Mouse (Mus musculus): ENCODE measurements around the gene Cacng8.
"Not testable (repeated sequence)": the region's sequence is repeated elsewhere in the genome, so short reads cannot be mapped to it uniquely, and the experiment has no call there.

Gene Cacng8

GRCm38 (mm10) chr7:3388885-3389284 lies 1.6 kb upstream of the Cacng8 start:
- no peak for DNase-seq

DNA sequence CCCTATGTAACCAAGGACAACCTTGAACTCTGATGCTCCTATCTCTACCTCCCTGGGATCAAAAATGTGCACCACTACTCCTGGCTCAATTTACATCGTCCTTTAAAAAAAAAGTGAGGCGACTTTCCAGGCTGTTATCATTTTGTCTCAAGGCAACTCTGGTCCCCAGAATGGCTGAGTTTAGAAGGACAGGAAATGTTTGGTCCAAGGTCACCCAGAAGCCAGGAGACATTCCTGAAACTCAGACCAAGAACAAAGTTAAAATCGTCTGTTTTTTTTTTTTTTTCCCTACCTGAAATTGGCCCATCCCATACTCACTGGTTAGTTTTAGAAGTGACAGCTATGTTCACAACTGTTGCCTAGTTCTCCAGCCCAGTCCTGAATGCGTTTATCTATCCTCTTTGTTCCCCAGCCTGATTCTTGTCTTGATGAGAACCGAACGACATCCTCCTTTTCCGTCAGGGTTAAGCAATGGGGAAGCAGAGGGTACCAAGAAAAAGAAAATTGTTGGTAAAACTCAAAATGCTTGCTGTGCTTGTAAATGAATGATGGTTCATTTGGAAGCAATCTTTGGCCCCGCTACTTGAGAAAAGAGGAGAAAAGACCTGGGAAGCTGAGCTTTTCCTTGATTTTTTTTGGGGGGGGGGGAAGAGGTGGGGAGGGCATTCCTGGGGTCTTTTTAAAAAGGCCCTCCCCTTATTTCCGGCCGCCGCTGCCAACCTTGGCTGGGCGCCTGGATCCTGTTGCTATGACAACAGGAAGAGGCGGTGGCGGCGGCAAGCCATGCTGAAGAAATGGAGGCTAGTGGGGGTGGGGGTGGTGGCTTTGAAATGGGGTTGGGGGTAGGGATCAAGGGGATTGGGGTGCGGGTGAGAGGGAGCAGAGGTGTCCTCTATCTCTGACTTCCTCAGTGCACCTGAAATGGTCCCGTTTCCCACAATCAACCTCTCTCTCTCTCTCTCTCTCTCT lies 755 bp upstream of the Cacng8 start:
- peak; percentile 22 to 46 for DNase-seq

GRCm38 (mm10) chr7:3391081-3391451 lies 583 bp downstream of the Cacng8 start:
- no peak for DNase-seq

DNA sequence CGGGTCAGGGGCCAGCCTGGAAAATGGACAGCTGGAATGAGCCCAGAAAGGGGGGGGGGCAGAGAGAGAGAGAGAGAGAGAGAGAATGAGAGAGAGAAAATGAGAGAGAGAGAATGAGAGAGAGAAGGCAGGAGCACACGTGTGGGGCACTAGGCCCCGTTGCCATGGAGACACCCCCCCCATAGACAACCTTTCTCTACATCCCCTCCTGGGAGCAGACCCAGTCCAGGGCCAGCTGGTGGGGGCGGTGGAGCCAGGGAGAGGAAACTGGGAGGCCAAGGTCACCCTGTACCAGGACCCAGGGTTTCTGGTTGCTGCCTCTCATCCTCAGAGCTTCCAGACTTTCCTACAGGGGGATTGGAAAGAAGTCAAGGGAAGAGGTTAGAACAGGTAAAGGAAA lies 1.3 kb downstream of the Cacng8 start:
- no peak for DNase-seq

DNA sequence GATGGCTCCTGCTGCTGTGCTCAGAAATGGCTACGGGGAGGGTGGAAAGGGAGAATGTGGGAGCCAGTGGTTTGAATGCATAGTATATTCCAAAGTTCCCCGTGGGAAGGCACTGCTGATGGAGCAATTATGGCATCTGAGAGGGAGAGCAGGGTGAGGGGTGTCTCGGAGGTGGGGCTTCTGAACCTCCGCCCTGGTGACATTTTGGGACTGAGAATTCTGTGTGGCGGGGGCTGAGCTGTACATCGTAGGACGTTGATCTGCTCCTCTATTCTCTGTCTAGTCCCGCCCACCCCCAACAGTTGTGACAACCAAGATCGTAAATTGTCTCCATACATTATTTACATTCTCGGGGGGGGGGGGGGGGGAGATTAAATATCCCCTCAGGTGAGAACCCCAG lies 6.9 kb downstream of the Cacng8 start:
- DNase-seq = no peak

DNA sequence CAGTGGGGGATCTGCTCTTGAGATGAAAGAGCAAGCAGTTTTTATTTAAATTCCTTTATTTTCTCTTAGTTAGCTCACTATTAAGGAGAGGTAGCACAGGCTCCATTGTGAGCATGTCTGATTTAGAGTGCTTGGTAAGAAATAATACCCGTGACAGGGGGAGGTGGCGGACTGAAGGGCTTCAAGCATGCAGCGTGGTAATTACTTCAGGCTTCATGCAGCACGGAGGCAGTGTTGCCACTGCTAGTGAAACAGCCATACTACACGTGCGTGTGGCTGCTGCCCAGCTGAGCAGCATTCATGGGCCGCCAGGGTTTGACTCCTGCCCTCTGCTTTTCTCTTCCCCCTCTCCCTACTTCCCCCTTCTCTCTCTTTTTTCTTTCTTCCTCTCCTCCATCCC lies 7.3 kb downstream of the Cacng8 start:
- DNase-seq = peak in 1 of 2 experiments; percentile 23

- not testable (repeated sequence) for DNase-seq
Observed at GRCm38 (mm10) chr7:3398363-3398762, 7.9 kb downstream of the Cacng8 start.

DNA sequence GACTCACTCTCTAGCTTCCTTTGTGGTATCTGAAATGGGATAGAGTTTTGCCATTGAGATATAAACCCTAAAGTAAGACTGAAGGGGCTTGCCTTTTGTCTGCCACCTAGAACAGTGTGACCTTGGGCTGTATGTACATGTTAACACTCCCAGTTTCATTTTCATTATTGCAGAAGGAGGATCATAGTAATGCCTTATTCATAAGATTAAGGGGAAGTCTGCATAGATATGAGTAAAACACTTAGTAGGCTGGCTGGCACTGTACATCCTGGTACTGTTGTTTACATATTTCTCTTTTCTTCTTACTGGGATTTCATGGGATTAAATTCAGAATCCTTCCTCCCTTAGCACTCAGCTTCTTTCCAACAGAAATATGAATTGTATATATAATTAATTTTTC lies 9.5 kb downstream of the Cacng8 start:
- DNase-seq = no peak

DNA sequence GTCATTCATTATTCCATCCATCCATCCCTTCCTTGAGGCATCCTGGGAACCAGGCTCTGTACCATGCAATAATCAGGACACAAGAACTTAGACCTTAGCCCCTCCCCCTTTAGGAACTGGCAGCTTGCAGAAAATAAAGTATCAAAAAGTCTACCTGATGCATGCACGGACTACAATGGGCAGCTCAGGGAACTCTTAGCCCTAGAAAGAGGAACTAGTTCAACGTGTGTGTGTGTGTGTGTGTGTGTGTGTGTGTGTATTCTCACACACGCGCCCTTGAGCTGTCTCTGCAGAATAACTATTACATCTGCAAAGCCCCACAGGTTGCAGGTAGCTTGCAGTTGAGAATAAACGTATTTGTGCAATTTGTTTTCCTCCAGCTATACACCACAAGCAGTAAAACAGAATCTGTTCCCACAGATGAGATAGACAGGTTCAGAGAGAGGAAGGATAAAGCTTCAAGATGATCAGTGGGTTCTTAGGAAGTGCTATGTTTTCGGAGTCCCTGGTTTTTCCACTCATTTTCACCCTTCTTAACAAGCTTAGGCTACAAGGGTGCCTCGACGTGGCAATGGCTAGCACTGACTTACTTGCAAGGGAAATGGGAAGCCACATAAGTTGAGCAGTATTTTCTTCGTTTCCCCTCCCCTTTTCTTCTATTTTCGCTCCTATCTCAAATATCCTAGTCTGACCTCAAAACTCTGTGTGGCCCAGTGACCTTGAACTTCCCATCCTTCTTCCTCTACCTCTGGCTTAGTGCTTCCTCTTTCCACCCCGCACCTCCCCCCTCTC lies 19.4 kb downstream of the Cacng8 start:
- DNase-seq = no peak

DNA sequence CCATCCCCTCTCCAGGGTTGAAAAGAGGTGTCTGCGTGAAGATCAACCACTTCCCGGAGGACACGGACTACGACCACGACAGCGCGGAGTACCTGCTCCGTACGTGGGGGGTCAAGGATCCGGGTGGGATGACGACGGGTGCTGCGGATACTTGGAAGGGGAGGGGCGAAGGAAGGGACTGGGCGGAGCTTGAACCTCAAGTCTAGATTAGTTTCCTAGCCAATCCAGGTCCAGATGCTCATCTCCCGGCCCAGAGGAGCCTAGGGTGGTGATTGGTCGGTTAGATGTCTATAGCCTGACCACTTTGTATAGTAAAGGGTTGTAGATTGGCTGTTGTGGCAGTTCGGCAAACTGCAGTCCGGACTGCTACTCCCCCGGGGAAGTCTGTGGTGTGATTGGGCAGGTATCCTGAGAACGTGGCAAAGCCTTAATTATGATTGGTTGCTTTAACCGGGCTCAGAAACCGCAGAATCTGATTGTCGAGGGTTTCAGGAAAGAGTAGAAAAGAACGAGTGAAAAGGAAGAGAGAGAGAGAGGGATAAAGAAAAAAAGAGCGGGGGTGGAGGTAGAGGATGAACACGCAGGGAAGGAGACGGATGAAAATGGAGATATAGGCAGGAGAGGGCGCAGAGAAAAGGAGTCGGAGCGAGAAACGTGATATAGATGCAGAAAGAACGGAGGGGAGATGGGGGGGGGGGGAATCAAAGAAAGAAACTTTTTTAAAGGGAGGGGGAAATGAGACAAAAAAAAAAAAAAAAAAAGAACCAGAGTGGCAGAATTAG lies 20.9 kb downstream of the Cacng8 start:
- DNase-seq = no peak

GRCm38 (mm10) chr7:3412036-3412435 lies 21.6 kb downstream of the Cacng8 start:
- peak; percentile 55 to 62 for DNase-seq

- no peak for DNase-seq
Observed at GRCm38 (mm10) chr7:3414888-3415287, 24.4 kb downstream of the Cacng8 start.

GRCm38 (mm10) chr7:3415378-3415777 lies 24.9 kb downstream of the Cacng8 start:
- DNase-seq = peak; percentile 60 to 72

DNA sequence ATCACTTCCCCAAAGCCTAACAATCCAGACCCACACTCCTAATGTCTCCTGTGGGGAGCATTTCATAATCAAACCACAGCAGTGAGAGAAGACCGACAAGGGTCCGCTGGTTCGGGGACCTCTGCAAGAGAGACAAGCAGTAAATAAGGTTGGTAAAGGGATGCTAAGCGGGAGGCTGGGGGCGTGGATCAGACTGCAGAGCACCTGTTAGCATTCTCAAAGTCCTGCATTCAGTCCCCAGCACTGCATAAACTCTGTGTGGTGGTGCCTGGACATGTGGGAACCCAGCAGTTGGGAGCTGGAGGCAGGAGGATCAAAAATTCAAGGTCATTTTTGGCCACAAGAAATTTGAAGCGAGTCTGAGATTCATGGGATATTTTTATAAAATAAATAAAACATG lies 29.5 kb downstream of the Cacng8 start:
- DNase-seq = peak; percentile 31 to 51

- DNase-seq = peak; percentile 65 to 83
Observed at GRCm38 (mm10) chr7:3420466-3420865, 30.0 kb downstream of the Cacng8 start.

DNA sequence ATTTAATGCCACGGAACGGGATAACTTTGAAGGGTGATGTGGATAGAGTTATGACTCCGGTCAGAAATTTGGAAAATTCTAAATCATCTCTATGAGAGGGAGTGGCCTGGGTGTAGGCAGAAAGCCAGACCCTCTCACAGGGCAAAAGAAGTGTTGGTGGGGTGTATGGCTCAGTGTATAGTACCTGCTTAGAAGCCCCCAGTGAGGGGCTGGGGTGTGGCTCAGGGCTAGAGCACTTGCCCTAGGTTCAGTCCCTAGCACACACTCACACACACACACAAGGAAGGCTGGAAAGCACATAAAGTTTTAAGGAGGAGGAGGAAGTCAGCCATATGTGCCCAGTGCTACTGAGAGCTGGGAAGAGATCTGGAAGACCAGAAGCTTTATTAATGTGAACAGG lies 30.8 kb downstream of the Cacng8 start:
- DNase-seq = no peak

DNA sequence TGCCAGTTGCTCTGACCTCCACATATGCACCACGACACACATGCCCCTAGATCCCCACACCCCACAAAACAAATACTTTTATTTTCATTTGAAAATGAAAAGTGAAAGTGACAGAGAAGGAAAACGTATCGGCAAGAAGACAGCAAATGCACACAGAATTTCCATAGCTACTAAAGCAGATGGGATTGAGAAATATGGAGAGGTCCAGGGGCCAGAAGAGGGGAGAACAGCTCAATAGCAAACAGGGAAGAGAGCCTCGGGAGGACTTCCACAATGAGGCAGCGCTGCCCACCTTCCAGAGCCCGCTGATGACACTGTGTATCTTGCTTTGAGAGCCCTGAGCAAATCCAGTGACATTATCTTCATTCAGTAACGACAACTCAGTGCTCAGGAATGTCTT lies 31.6 kb downstream of the Cacng8 start:
- no peak for DNase-seq

DNA sequence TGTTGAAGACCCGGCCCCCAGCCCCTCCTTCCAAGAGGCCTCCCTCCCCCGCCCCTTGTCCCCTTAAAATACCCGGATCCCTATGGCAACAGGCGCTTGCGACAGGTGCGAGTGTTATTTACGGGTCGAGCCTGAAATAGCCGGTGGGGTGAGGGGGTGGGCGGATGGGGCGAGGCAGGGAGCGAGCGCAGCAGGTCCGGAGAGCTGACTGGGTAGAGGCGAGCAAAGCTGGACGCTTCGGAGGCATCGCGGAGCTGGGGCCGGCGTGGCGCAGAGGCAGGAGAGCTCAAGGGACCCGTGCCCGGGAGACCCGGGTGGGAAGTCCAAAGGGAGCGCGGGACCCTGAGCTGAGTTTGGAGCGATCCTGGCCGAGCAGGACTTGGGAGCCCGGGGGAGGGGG lies 32.9 kb downstream of the Cacng8 start:
- DNase-seq = peak in 1 of 2 experiments; percentile 13

- no peak for DNase-seq
Observed at GRCm38 (mm10) chr7:3423895-3424294, 33.4 kb downstream of the Cacng8 start, which contains the start of gene Cacng6. Gene Cacng6 (plus strand): TSS chr7:3424195.

DNA sequence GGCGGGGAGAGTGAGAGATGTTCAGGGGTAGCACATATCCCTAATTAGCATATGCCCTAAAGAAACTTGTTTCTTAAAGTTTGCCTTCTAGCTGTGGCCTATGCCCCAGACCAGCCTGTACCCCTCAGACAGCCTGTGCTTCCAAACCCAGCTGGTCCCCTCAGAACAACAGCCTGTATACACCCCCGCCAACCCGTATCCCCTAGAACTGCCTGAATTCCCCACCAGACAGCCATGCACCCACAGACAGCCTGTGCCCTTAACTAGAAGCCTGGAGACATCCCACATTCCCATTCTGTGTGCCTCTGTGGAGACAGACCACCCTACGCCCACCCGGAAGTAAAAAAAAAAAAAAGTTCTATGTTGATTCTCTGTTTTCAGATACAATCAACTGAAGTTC lies 34.7 kb downstream of the Cacng8 start:
- DNase-seq = no peak

DNA sequence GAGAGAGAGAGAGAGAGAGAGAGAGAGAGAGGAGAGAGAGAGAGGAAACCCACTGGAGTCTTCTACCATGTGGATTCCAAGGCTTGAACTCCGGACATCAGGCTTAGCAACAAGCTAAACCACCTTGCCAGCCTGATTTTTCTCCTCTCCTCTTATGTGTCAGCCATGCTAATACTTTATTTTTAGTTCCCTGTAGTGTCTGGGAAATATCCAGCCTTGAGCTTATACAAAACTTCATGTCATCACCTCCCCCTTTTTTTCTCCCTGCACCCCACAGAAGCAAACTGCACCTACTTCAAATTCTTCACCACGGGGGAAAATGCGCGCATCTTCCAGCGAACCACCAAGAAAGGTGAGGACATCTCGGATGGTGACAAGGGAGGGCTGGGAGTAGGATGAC lies 39.7 kb downstream of the Cacng8 start:
- DNase-seq = no peak

DNA sequence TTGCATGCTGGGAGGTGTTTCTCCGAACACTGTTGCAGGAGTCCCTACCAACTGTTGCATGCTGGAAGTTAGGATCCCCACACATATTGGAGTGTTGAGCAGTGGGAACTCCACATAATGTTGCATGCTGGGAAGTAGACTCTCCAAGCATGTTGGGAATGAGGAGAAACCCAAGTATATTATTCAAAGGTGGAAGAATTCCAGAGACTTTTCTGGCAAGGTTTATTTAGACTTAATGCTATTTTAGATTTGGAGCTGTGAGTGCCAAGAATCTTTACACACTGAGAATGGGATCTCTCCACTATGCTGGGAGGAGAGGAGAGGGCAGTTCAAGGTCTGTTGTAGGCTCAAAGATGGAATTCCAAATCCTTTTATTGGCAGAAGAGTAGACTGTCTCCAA lies 41.6 kb downstream of the Cacng8 start:
- DNase-seq = no peak

DNA sequence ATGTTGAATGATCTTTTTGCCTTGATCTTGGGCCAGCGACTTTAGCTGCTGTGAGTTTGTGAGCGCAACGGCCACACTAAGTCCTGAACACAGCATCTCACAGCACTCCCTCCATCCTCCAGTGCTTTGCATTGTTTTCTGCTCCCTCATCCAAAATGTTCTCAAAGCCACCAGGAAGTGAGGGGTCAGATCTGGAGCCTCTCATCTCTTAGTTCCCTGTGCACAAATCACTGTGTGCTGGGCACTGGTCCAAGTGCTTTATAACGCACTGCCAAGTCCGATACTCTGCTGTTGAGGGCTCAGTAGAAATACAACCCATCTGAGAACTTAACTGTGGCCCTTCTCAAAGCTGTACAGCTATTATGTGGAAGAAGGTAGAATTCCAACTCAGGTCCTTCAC lies 47.5 kb downstream of the Cacng8 start:
- DNase-seq = no peak

Measured in thymus, postnatal 36 days (tissue).